Mouse (Mus musculus) liver, postnatal 0 days (tissue): ENCODE data around the gene Ell3.

Source experiments
- CTCF ChIP-seq: sonication (generic); IDR thresholded peaks from 2 replicates; pipeline ENCODE4 v1.5.1; 2016; ENCODE audit warnings: antibody characterized with exemption, low read depth
- EP300 ChIP-seq: IDR thresholded peaks from 2 replicates; pipeline ENCODE4 v1.6.1; 2016; ENCODE audit warnings: antibody characterized with exemption, low read depth, mild to moderate bottlenecking

DNA sequence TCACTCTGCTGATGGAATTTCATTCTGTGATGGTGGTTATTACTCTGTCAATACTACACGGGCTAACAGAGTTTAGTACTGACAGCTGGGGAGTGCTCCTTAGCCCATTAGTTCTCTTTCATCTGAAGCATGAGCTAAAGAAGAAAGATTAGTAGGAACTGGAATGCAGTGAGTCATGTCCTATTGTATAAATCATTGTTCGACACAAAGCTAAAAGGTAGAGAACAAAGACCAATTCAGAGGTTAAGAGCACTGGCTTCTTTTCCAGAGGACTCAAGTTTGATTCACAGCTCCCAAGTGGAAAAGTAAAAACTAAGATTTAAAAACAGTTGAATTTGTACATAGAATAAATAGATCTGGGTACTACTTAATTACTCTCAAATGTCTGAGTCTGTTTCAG lies 16.0 kb upstream of the Ell3 start:
- TF ChIP-seq CTCF, result no peak
- no peak for TF ChIP-seq EP300
